Mouse (Mus musculus): ENCODE data around the gene Slc39a3. TPM values are rescaled to one million over a fixed set of nuclear protein-coding genes. Genes with fewer than 3 reads are reported as not detected.
A peak's percentile ranks its signal among the peaks of the same experiment; 100 is the strongest.
"Not testable (repeated sequence)": the region's sequence is repeated elsewhere in the genome, so short reads cannot be mapped to it uniquely, and the experiment has no call there.

Slc39a3 gene
- total RNA-seq, 2 experiments from 2014 or later = 33.2 to 68.5 TPM

DNA sequence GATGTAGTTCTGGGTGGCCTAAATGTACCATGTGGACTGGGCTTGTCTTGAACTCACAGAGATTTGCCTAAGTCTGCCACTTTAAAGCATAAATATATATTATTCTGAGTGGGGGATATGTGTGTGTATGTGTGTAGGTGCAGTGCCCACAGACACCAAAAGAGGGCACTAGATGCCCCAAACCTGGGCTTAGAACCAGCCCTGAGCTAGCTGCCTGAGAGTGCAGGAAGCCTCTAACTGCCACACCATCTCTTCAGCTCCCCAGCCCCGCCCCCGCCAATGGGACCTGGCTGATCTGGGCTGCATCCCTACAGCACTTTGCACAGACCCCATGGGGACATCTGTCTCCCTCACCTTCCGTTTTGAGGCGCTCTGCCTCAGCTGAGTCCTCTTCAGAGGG is 13.4 kb upstream of the Slc39a3 start:
- no peak for DNase-seq

DNA sequence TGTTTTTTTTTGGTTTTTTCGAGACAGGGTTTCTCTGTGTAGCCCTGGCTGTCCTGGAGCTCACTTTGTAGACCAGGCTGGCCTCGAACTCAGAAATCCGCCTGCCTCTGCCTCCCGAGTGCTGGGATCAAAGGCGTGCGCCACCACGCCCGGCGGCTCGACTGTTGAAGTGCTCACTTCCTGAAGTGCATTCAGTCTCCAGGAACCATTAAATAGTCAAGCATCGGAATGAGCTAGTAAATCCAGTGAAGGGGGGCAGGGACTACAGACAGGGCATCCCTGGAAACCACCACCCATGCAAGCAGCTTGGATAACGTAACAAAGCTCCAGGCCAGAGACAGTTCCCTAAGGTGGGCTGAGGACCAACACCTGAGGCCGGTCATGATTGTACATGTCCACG is 8.0 kb upstream of the Slc39a3 start:
- DNase-seq = not testable (repeated sequence)

DNA sequence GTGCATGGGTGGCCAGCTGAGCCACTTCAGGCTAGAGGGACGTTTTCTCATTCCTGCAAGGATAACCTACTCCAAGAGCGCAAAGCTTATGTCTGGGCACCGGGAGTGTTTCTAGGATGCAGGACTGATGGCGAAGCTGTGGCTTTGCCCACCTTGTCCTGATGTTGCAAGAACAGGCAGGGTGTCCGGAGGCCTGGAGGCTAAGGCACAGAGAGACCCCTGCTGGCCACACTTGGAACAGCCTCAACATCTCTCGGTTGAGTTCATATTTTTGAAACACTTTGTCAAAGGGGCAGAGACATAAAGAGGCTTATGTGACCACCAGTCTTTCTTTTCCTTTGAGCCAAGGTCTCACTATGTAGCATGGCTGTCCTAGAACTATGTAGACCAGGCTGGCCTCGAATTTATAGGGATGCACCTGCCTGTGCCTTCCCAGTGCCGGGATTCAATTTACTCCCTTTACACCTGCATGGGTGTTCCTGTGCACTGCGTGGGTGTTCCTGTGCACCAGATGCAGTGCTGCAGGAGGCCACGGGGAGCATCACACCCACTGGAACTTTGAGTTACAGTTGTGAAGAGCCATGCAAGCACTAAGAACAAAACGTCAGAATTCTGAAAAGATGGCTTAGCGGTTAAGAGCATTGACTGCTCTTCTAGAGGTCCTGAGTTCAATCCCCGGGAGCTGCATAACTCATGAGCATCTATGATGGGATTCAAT is 4.4 kb upstream of the Slc39a3 start:
- DNase-seq = peak; percentile 73 to 80

DNA sequence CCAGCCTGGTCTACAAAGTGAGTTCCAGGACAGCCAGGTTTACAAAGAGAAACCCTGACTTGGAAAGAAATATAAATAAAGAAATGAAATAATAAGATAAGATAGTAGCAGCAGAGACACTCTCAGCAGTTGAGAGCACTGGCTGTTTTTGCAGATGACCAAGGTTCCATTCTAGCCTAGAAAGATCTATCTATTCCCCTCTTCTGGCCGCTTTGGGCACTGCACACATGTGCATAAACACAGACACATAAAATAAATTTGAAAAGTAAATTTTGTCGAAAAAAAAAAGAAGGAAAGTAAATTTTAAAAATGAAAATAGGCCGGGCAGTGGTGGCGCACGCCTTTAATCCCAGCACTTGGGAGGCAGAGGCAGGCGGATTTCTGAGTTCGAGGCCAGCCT is 975 bp downstream of the Slc39a3 start:
- no peak for DNase-seq

DNA sequence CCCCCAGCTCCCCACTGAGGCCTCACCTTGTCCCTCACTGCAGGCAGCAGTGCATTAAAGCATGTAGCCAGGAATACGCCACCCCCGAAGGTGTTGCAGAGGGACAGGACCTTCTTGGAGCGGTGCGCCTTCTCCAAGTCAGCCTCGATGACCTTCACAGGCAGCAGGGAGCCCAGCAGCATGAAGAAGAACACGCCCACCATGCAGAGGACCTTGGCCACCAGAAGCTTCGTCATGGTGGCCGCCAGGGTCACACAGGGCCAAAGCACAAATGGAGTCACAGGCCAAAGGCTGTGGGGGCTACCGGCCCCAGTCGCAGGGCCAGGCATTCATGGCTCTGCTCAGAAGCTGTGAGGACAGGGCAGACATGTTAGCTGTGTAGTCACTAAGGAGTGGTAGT is 3.6 kb downstream of the Slc39a3 start:
- peak; percentile 62 to 76 for DNase-seq

DNA sequence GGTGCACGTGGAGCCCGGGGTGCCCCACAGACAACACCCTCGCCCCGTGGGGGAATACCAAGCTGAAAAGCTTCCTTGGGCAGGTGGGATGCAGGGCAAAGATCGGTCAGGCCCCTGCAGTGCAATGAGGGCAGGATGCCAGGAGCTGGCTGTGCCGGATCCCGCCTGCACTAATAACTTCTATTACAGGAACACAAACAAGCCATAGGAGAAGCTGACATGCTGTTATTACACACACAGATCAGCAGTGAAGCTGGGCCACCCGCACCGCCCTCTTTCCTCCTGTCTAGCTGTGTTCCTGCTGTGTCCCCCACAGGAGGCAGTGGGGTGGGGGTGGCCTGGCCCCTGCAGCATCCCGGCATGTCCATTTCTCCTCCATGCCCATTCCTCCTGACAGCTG is 8.2 kb downstream of the Slc39a3 start:
- DNase-seq = no peak

DNA sequence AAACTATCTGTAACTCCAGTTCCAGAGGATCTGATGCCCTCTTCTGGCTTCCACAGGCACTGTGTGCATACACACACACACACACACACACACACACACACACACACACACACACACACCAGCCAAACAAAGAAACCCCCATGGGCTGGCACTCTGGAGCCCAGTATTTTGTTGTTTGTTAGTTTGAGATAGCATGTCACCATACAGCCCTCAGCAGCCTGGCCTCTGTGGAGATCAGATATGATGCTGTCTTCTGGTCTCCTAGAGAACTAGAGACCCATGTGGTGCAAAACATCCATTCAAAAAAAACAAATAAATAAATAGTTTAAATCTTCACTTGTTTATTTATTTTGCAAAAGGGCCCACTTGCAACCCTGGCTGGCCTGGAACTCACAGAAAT is 9.0 kb downstream of the Slc39a3 start:
- no peak for DNase-seq

DNA sequence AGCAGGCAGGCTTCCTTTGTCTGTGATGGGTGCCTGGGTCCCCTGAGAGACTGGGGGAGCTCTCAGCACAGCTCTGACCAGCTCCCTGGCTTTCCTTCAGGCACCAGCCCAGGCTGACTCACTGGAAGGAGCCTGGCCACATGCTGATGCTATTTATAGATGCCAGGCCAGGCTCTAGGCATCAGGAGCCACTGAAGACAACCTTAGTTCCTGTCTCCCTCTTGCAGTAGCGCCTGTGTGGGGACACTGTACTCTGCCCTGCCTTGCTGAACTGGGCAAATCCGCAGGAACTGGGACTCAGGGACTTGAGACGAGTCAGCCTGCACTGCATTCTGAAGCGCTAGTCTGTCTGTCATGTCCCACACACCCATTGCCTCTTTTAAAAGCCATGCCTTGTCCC is 9.9 kb downstream of the Slc39a3 start:
- DNase-seq = peak; percentile 75 to 78

DNA sequence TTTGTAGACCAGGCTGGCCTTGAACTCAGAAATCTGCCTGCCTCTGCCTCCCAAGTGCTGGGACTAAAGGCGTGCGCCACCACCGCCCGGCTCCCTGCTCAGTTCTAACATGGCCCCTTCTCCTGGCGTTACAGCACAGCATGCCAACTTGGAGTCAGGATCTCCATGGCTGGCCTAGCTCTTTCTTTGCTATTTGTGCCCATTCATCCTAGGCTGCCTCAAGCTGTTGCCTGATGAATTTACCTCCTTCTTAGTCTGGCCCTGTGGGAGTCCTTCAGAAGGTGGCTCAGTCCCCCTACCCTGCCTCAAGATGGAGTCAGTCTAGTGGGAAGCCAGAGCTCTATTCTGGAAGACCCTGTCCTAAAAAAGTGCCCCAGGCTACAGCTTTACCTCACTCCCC is 10.4 kb downstream of the Slc39a3 start:
- no peak for DNase-seq

DNA sequence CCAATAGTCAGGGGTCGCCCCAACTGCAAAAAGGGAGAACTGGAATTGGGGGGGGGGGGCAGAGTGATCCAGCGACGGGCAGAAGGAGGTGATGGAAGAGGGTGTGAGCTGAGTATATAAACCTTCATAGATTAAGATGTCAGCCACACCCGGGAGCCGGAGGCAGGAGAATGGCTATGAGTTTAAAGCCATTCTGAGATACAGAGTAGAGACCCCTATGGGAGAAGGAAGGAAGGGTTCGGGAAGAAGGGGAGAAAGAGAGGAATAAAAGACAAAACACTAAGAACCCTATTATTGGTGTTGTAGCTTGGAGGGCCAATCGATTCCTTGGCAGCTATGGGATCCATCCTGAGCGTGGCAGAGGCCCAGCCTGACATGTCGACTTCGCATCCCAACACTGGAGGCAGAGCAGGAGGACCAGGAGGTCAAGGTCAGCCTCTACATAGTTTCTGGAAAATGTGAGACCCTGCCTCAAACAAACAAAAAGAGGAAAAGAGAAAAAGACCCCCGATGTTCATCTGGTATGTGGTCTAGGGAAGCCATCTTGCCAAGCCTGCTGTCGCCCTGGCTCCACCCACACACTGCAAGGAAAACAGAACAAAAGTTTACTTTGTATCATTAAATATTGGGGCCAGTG is 11.5 kb downstream of the Slc39a3 start, which contains the start of gene Diras1:
Gene Diras1, minus strand, starts transcription at position 24 of the 637 bp plus-strand sequence.
- no peak for DNase-seq

DNA sequence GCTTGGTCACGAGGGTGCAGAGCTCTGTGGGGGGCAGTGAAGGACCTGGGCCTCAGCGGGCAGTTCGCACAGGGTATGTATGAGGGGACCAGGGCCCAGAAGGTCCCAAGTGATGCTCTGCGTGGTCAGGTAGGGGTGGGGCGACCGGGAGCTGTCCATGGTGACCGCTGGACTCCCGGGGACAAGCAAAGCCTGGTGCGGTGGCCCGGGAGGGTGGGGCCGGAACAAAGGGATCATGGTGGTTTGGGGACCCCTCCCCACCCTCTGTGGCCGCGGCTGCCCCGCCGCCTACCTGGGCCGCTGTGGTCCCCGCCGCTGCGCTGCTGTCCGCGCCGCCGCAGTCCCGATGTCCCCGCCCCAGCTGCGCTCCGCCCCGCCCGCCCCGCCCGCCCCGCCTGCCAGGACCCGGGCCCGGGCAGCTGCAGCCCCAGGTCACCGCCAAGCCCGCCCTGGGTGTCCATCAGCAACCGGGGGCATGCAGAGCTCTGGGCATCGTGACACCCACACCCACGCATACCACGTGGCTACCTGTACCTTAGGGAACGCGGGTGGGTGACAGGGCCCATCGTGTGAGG is 12.1 kb downstream of the Slc39a3 start:
- DNase-seq = peak; percentile 38 to 53

DNA sequence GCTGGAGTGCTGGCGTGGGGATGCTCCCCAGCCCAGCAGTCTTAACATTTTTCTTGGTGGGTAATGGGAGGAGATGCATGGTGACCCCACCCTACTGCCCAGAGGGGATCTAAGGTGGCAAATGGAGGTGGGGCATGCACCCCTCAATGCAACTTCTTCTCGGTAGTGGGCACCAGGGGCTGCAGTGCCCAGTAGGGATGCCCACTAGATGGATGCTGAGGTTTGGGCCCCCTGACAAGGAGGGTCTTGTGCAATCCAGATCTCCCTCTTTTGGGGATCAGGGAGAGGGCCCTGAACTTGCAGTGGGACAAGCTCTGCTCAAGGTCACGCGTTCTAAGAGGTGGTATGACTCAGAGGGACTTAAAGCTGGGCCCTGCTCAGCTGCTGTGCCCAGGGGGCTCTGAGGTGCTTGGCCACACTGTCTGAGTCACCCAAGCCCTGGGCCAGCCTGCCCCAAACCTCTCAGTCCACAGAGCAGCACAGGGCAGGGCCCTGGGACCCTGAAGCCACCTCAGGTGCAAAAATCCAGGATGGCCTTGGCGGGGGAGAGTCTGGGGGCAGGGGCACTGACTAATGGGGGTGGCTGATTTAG is 12.8 kb downstream of the Slc39a3 start:
- no peak for DNase-seq

DNA sequence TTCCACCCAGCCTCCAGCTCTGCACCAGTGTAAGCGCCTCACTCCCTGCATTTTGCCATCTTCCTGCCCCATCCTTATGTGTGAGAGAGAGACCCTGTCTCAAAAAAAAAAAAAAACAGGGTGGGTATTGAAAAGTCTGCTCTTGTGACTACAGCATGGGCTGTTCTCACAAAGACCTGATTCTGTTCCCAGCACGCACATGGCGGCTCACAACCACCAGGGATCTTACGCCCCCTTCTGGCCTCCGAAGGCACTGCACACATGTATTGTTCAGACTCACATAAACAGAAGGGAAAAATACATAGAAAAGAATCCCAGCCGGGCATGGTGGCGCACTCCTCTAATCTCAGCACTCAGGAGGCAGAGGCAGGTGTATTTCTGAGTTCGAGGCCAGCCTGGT is 14.5 kb downstream of the Slc39a3 start:
- no peak for DNase-seq

DNA sequence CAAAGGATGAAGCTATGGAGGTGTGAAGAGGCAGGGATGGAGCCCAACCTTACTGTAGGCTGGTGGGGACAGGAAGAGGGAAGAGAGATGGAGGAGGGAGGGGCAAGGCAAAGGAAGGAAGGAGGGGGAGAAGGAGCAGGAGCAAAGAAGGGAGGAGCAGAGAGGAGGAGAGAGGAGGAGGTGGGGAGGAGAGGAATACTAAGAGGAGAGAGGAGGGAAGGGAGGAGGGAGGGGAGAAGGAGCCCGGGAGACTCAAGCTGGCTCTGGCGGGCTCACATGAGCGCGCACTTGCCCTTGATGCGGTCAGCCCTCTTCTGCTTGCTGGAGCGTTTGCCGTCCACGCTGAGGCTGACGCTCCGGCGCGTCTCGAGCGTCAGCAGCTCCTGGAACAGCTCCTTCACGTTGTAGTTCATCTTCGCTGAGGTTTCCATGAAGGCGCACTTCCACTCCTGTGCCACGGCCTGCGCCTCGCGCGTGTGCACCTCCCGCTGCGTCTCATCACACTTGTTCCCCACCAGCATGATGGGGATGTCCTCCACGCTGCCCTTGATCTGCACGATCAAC is 15.6 kb downstream of the Slc39a3 start:
- DNase-seq = no peak

DNA sequence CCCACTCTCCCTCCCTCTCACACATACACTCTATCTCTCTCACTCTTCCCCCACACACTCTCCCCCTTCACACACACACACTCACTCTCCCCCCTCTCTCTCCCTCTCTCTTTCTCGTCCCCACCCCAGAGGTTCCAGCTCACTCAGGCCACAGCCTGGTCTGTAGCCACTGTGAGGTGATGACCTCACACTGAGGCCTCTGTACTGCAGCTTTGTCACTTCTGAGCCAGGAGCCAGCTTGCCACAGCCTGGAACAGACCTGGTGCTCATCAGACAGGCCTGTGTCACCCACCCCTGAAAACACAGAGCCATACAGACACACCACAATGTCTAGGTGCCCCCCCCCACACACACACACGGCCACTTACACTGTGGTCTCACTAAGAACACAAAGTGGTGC is 17.0 kb downstream of the Slc39a3 start:
- no peak for DNase-seq

DNA sequence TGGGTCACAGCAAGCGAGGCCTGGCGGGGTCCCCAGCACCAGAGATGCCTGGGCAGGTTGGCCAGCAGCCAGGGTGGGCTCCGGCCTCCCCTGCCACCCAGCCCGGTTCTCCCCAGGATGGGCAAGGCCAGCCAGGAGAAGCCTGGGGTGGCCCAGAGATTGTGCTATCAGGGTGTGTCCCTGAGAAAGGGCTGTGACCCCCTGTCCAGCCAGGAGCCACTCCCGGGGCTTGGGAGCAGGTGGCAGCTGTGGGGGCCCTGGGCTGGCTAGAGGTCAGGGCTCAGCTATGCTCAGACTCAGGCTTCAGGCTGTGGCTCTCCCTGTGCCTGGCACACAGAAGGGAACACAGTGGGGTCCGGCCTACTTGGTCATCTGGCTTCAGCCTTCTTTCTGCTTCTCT is 17.5 kb downstream of the Slc39a3 start:
- no peak for DNase-seq

DNA sequence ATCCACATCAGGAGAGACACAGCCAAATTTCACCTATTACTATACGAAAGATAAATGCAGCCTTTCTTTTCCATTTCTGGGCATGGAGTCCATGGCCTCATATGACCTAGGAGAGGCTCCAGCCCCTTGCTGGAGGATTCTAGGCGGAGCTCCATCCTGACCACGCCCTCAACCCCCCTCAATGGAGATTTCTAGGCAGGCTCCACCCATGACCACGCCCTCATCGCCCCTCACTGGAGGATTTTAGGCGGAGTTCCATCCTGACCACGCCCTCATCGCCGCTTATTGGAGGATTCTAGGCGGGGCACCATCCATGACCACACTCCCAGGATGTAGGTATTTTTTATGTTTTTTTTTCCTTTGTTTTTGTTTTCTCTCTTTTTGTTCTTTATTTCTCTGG is 18.9 kb downstream of the Slc39a3 start:
- peak in 1 of 2 experiments; percentile 51 for DNase-seq

DNA sequence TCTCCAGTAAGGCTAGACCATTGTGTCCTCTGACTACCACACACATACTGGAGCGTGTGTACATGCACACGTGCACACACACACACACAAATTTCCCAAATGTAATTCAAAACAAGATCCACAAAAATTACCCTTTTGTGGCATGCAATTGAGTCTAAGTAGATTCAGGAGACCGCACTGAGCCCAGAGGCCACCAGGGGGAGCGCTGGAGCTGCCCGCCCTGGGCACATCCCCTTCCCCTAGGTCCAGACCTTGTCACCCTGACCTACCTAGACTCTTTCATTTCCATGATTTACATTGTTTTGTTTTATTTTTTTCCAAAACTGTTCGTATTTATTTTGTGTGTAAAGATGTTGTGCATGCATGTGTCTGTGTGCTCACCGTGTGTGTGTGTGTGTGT is 20.6 kb downstream of the Slc39a3 start:
- DNase-seq = peak; percentile 73 to 88

DNA sequence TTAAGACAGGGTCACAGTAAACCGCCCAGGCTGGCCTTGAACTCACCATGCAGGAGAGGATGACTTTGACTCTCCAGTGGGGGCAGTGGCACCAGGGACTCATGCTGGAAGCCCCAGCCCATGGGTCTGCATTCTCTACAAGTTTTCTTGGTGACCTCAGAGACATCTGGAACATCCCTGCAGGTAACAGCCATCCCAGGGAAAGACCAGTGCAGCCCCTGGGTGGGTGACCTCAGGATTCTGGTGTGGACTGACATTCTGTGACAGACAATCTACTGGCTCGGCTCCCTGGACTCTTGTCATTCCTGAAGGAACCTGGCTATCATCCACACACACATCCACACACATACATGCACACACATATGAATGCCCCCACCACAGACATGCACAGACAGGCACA is 21.6 kb downstream of the Slc39a3 start:
- DNase-seq = no peak

DNA sequence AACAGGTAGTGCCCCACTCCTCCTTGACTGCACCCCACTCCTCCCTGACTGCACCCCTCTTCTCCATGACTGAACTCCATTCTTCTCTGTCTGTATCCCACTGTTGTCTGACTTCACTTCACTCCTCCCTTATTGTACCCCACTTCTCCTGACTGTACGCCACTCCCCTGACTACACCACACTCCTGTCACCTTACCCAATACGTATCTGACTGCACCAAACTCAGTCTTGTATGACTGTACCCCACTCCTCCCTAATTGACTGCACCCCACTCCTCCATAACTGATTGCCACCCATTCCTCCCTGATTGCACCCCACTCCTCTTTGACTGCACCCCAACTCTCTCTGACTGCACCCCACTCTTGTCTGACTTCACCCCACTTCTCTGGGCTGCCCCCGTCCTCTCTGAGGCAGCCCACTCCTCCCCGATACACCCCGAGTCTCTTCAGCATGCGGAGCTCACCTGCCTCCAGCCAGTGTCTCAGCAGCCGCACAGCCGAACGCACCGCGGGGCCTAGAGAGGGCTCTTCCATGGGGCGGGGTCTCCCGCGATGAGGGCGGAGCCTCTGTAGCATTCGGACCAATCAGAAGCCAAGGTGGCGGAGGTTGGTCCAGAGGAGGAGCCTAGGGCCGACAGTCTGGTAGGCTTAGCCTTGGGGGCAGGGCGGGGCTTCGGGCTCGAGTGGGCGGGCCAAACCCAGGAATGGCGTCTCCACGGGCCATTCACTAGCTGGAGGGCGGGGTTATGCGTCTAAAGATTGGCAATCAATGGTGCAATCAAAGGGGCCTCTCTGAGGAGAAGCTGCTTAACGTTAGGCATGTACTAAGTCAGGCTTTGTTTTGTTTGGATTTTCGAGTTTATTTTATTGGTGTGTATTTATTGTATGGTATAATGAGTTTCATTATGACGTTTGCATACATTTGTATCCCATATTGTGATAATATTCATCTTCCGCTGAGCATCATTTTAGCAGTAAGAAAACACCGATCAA is 22.5 kb downstream of the Slc39a3 start, which contains the start of gene Gng7:
Gene Gng7, minus strand, starts transcription at position 553 of the 992 bp plus-strand sequence.
- DNase-seq = peak; percentile 97

DNA sequence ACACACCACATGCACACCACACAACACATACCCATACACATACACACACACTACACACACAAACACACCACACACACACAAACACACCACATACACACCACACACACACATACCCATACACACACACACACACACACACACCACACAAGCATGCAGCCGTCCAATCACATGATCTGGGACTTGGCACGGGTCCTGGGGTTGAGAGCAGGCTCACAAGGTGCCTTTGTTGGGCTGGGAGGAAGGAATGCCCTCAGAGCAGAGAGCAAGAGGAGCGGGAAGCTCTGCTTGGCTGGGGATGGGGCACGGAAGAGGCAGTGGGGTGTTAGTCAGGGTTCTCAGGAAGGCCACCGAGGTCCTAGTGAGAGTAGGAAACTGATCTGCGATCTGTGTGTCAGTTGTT is 26.4 kb downstream of the Slc39a3 start:
- no peak for DNase-seq
